Mouse (Mus musculus): ENCODE data around the gene Onecut3.

Onecut3 gene

GRCm38 (mm10) chr10:80494732-80495131 is at the start of gene Onecut3:
Onecut3 (plus strand) TSS chr10:80494835.
- DNase-seq (ENCODE audit: low spot score) = peak; percentile 24

GRCm38 (mm10) chr10:80445052-80445451 is 49.6 kb upstream of the Onecut3 start:
- no peak for DNase-seq (ENCODE audit: low spot score)

- DNase-seq (ENCODE audit: low spot score) = peak; percentile 85
Measured at GRCm38 (mm10) chr10:80445898-80446601, 48.6 kb upstream of the Onecut3 start.

GRCm38 (mm10) chr10:80450599-80450998 is 44.0 kb upstream of the Onecut3 start:
- DNase-seq (ENCODE audit: low spot score) = no peak

- no peak for DNase-seq (ENCODE audit: low spot score)
Measured at GRCm38 (mm10) chr10:80453601-80454000, 41.0 kb upstream of the Onecut3 start.

- no peak for DNase-seq (ENCODE audit: low spot score)
Measured at GRCm38 (mm10) chr10:80454781-80455180, 39.9 kb upstream of the Onecut3 start.

- DNase-seq (ENCODE audit: low spot score) = no peak
Measured at GRCm38 (mm10) chr10:80455697-80456096, 38.9 kb upstream of the Onecut3 start.

- no peak for DNase-seq (ENCODE audit: low spot score)
Measured at GRCm38 (mm10) chr10:80459236-80459635, 35.4 kb upstream of the Onecut3 start.

GRCm38 (mm10) chr10:80459671-80460070 is 35.0 kb upstream of the Onecut3 start:
- no peak for DNase-seq (ENCODE audit: low spot score)

GRCm38 (mm10) chr10:80460324-80460723 is 34.3 kb upstream of the Onecut3 start:
- no peak for DNase-seq (ENCODE audit: low spot score)

GRCm38 (mm10) chr10:80461346-80461745 is 33.3 kb upstream of the Onecut3 start:
- no peak for DNase-seq (ENCODE audit: low spot score)

- DNase-seq (ENCODE audit: low spot score) = no peak
Measured at GRCm38 (mm10) chr10:80464381-80465035, 30.1 kb upstream of the Onecut3 start.

GRCm38 (mm10) chr10:80465066-80465465 is 29.6 kb upstream of the Onecut3 start:
- DNase-seq (ENCODE audit: low spot score) = no peak

- peak; percentile 89 for DNase-seq (ENCODE audit: low spot score)
Measured at GRCm38 (mm10) chr10:80475290-80475959, 19.2 kb upstream of the Onecut3 start.

- no peak for DNase-seq (ENCODE audit: low spot score)
Measured at GRCm38 (mm10) chr10:80478531-80478930, 16.1 kb upstream of the Onecut3 start.

GRCm38 (mm10) chr10:80481002-80481401 is 13.6 kb upstream of the Onecut3 start:
- DNase-seq (ENCODE audit: low spot score) = no peak

GRCm38 (mm10) chr10:80486862-80487379 is 7.7 kb upstream of the Onecut3 start:
- no peak for DNase-seq (ENCODE audit: low spot score)

- DNase-seq (ENCODE audit: low spot score) = peak; percentile 42
Measured at GRCm38 (mm10) chr10:80490051-80490450, 4.6 kb upstream of the Onecut3 start.

- DNase-seq (ENCODE audit: low spot score) = no peak
Measured at GRCm38 (mm10) chr10:80495901-80496300, 1.3 kb downstream of the Onecut3 start.

GRCm38 (mm10) chr10:80496421-80496820 is 1.8 kb downstream of the Onecut3 start:
- DNase-seq (ENCODE audit: low spot score) = no peak

GRCm38 (mm10) chr10:80502291-80502690 is 7.7 kb downstream of the Onecut3 start:
- no peak for DNase-seq (ENCODE audit: low spot score)

- no peak for DNase-seq (ENCODE audit: low spot score)
Measured at GRCm38 (mm10) chr10:80502819-80503314, 8.2 kb downstream of the Onecut3 start.
